Mouse (Mus musculus): ENCODE results near the gene Dlx2. TPM values are rescaled to one million over a fixed set of nuclear protein-coding genes. Genes with fewer than 3 reads are reported as not detected.

The Dlx2 gene
- polyA plus RNA-seq, 1 experiment, result not detected

GRCm38 (mm10) chr2:71550330-71550729 is 3.8 kb upstream of the Dlx2 start:
- H3K4me1 ChIP-seq (ENCODE audit: control insufficient read depth, insufficient read depth, low read length), result 0 out of 2 replicates have a peak, but pooled peaks cover 2% of the 10 kb centered on the region
- H3K27ac ChIP-seq (ENCODE audit: insufficient read depth, low read depth, low read length), result no peak overlapping the region
- H3K4me3 ChIP-seq (ENCODE audit: insufficient read depth, low read length), result no peak overlapping the region
- TF ChIP-seq CTCF (IDR thresholded peaks at IDR 0.05; ENCODE audit: low read depth, low read length) (no peak), POLR2A (IDR thresholded peaks at IDR 0.05; ENCODE audit: borderline replicate concordance, low read depth, low read length) (no peak)

GRCm38 (mm10) chr2:71547829-71548228 is 1.3 kb upstream of the Dlx2 start:
- TF ChIP-seq CTCF (IDR thresholded peaks at IDR 0.05; ENCODE audit: low read depth, low read length), result peak; percentile 66; the same call in 1 of the 2 replicates
- no peak for TF ChIP-seq POLR2A (IDR thresholded peaks at IDR 0.05; ENCODE audit: borderline replicate concordance, low read depth, low read length)
- H3K4me1 ChIP-seq (ENCODE audit: control insufficient read depth, insufficient read depth, low read length), result 0 out of 2 replicates have a peak, but pooled peaks cover 2% of the 10 kb centered on the region

GRCm38 (mm10) chr2:71545882-71546639 is 493 bp downstream of the Dlx2 start:
- TF ChIP-seq CTCF (IDR thresholded peaks at IDR 0.05; ENCODE audit: low read depth, low read length) (no peak), POLR2A (IDR thresholded peaks at IDR 0.05; ENCODE audit: borderline replicate concordance, low read depth, low read length) (no peak)
- H3K4me1 ChIP-seq (ENCODE audit: control insufficient read depth, insufficient read depth, low read length), result peaks cover 7% of the 10 kb centered on the region; the same call in 1 of the 2 replicates
- peak overlapping the region; percentile 56 for H3K4me3 ChIP-seq (ENCODE audit: insufficient read depth, low read length)
- no peak overlapping the region for H3K27ac ChIP-seq (ENCODE audit: insufficient read depth, low read depth, low read length)

More at GRCm38 (mm10) chr2:71547829-71548228, 1.3 kb upstream of the Dlx2 start:
- H3K4me3 ChIP-seq (ENCODE audit: insufficient read depth, low read length), result no peak overlapping the region
- no peak overlapping the region for H3K27ac ChIP-seq (ENCODE audit: insufficient read depth, low read depth, low read length)

DNA sequence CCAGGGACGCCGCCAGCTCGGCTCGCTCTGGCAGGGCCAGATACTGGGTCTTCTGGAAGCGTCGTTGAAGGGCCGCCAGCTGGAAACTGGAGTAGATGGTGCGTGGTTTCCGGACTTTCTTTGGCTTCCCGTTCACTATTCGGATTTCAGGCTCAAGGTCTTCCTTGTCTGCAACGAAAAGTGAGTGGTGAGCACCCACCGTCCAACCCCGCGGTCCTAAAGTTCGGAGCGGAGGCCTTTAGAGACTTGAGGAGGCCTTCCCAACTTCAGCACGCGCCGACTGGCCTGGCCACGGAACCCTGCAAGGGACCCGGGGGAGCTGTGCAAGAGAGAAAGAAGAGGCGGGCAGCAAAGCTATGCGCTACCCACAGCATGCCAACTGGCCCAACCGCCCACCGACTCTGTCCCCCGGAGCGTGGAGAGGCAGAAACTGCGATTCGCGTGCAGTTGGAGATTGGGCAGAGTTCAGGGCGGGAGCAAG is 1.1 kb downstream of the Dlx2 start:
- Histone ChIP-seq H3K4me1 (ENCODE audit: control insufficient read depth, insufficient read depth, low read length) (peaks cover 7% of the 10 kb centered on the region; the same call in 1 of the 2 replicates), H3K4me3 (ENCODE audit: insufficient read depth, low read length) (peak overlapping the region; percentile 56), H3K27ac (ENCODE audit: insufficient read depth, low read depth, low read length) (no peak overlapping the region)
- TF ChIP-seq CTCF (IDR thresholded peaks at IDR 0.05; ENCODE audit: low read depth, low read length) (no peak), POLR2A (IDR thresholded peaks at IDR 0.05; ENCODE audit: borderline replicate concordance, low read depth, low read length) (no peak)

- H3K4me1 ChIP-seq (ENCODE audit: control insufficient read depth, insufficient read depth, low read length), result peaks cover 7% of the 10 kb centered on the region; the same call in 1 of the 2 replicates
- H3K4me3 ChIP-seq (ENCODE audit: insufficient read depth, low read length), result peak overlapping the region; percentile 5; the same call in 1 of the 2 replicates
- TF ChIP-seq POLR2A (IDR thresholded peaks at IDR 0.05; ENCODE audit: borderline replicate concordance, low read depth, low read length) (no peak), CTCF (IDR thresholded peaks at IDR 0.05; ENCODE audit: low read depth, low read length) (no peak)
- no peak overlapping the region for H3K27ac ChIP-seq (ENCODE audit: insufficient read depth, low read depth, low read length)
Observed at GRCm38 (mm10) chr2:71544391-71545285, 1.9 kb downstream of the Dlx2 start.

DNA sequence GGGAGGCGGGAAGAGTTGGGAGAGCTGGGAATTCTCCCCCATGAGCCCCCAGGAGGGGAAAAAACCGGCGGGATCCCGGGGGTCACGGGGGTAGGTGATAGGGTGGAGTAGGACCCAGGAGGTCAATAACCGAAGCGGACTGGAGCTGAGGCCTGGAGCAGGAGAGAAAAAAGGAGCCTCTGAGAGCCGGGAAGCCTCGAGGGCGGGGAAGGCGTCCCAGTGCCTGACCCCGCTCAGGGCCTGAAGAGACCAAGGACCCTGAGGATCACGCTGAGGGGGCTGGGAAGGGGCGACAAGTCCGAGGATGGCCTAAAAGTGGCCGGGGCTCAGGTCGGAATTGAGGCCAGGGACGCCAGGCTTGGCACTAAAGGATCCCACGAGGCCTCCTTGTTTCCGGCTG is 2.6 kb downstream of the Dlx2 start:
- Histone ChIP-seq H3K4me3 (ENCODE audit: insufficient read depth, low read length) (no peak overlapping the region), H3K4me1 (ENCODE audit: control insufficient read depth, insufficient read depth, low read length) (peaks cover 11% of the 10 kb centered on the region), H3K27ac (ENCODE audit: insufficient read depth, low read depth, low read length) (no peak overlapping the region)
- TF ChIP-seq POLR2A (IDR thresholded peaks at IDR 0.05; ENCODE audit: borderline replicate concordance, low read depth, low read length), result no peak
- no peak for TF ChIP-seq CTCF (IDR thresholded peaks at IDR 0.05; ENCODE audit: low read depth, low read length)

DNA sequence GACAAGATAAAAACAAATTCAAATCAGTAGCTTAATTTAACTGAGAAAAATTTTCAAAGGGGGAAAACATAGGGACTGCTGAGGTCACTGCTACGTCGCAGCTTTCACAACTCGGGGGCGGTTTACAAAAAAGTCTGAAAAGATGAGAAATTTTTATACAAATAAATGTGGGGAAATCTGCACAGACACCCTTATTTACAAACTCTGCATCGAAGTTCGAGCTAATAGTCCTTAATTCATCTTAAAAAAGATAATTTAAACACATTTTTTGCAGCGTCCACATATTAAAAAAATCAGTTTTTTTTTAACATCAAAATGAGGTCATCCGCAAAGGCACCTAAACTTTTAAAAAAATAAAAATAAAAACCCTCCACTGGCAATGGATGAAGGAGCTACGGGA is 3.0 kb downstream of the Dlx2 start:
- TF ChIP-seq CTCF (IDR thresholded peaks at IDR 0.05; ENCODE audit: low read depth, low read length) (no peak), POLR2A (IDR thresholded peaks at IDR 0.05; ENCODE audit: borderline replicate concordance, low read depth, low read length) (no peak)
- H3K4me3 ChIP-seq (ENCODE audit: insufficient read depth, low read length), result no peak overlapping the region
- peaks cover 11% of the 10 kb centered on the region for H3K4me1 ChIP-seq (ENCODE audit: control insufficient read depth, insufficient read depth, low read length)
- no peak overlapping the region for H3K27ac ChIP-seq (ENCODE audit: insufficient read depth, low read depth, low read length)

DNA sequence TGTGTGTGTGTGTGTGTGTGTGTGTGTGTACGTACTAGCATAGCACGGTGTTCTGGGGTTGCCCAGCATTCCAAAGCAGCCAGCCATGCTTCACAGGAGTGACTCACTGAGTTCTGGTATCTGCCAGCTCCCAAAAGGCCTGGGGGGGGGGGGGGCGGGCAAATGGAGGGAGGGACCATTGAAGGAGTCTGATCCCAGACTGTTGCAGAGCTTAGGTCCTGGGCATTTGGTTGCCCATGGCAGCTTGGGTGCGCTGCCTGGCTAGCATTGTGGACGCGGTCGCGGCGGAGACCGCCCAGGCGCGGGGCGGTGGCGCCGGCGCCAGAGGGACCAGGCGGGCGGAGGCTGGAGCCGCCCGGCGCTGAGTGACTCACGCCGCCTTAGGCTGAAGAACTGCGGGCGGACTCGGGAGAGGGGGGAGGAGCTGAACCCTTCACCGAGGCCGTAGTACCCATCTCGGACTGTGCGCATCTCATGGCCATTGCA is 3.7 kb downstream of the Dlx2 start:
- peaks cover 11% of the 10 kb centered on the region for H3K4me1 ChIP-seq (ENCODE audit: control insufficient read depth, insufficient read depth, low read length)
- peak overlapping the region; percentile 12 for H3K4me3 ChIP-seq (ENCODE audit: insufficient read depth, low read length)
- no peak for TF ChIP-seq POLR2A (IDR thresholded peaks at IDR 0.05; ENCODE audit: borderline replicate concordance, low read depth, low read length)
- TF ChIP-seq CTCF (IDR thresholded peaks at IDR 0.05; ENCODE audit: low read depth, low read length), result no peak
- H3K27ac ChIP-seq (ENCODE audit: insufficient read depth, low read depth, low read length), result no peak overlapping the region

DNA sequence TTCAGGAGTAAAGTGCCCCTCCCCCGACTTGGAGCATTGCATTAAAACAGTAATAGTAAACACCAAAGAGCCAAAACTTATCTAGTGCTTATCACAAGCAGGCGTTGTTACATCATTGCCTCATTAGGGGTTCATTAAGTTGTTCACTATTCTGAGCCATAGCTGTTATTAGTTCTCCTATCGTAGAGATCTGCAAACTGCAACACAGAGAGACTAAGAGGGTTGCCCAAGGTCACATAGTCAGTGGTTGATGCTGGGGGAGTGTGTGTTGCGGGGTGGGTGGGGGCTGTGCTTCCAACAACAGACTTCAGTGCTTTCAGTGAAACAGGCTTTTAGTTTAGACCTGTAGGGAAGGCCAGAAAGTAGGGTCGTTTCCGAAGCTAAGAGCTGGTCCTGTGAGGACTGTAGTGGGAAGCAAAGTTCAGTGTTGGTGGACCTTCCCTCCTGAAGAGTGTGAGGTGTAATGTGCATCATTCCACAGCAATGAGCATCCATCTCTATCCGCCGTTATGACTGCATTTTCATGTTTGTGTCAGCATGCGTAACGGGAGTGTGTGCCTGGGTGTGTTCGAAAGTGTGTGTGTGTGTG is 4.2 kb downstream of the Dlx2 start:
- Histone ChIP-seq H3K4me1 (ENCODE audit: control insufficient read depth, insufficient read depth, low read length) (peaks cover 11% of the 10 kb centered on the region), H3K27ac (ENCODE audit: insufficient read depth, low read depth, low read length) (no peak overlapping the region), H3K4me3 (ENCODE audit: insufficient read depth, low read length) (no peak overlapping the region)
- no peak for TF ChIP-seq CTCF (IDR thresholded peaks at IDR 0.05; ENCODE audit: low read depth, low read length)

Measured in bone marrow macrophage, adult 2 months (primary cell).